Mouse (Mus musculus) myocyte (in vitro differentiated cells): ENCODE results near the gene Zic1. TPM values are rescaled to one million over a fixed set of nuclear protein-coding genes. Genes with fewer than 3 reads are reported as not detected.

Experiments
- H3K27me3 ChIP-seq: one replicate; pipeline ENCODE4 v1.6.1; 2011; ENCODE audit not compliant: control insufficient read depth, insufficient read depth, insufficient read length
- H3K36me3 ChIP-seq: one replicate; pipeline ENCODE4 v1.6.1; 2011; ENCODE audit not compliant: control insufficient read depth, insufficient read depth
- H3K4me2 ChIP-seq: one replicate; pipeline ENCODE4 v1.6.1; 2011; ENCODE audit warnings: low read depth, control low read depth
- H3K4me3 ChIP-seq: one replicate; pipeline ENCODE4 v1.5.1; 2011; ENCODE audit warnings: mild to moderate bottlenecking, control low read depth, moderate library complexity
- H3K79me2 ChIP-seq: one replicate; pipeline ENCODE4 v1.6.1; 2011; ENCODE audit not compliant: control insufficient read depth, insufficient read depth
- H3ac ChIP-seq: one replicate; pipeline ENCODE4 v1.6.1; 2011; ENCODE audit not compliant: control insufficient read depth, insufficient read length
- CEBPB ChIP-seq: IDR thresholded peaks from 2 replicates; pipeline ENCODE4 v1.6.1; 2011; ENCODE audit warnings: mild to moderate bottlenecking, moderate library complexity; ENCODE audit not compliant: poor library complexity, insufficient read depth, severe bottlenecking
- E2F4 ChIP-seq: IDR thresholded peaks from one replicate; pipeline ENCODE4 v1.6.1; 2011; ENCODE audit warnings: mild to moderate bottlenecking, control low read depth, moderate library complexity; ENCODE audit not compliant: insufficient read depth
- MAX ChIP-seq: IDR thresholded peaks from one replicate; pipeline ENCODE4 v1.6.1; 2011; ENCODE audit warnings: low read depth, mild to moderate bottlenecking, control low read depth
- MYOD1 ChIP-seq, 3 experiments: IDR thresholded peaks; one replicate each; pipeline ENCODE4 v1.6.1; 2011; ENCODE audit warnings: control low read depth in 2 of 3, low read depth in 2 of 3, mild to moderate bottlenecking in 2 of 3, moderate library complexity in 1 of 3; ENCODE audit not compliant: insufficient read length in 2 of 3, control insufficient read depth in 1 of 3
- MYOG ChIP-seq, 3 experiments: IDR thresholded peaks; one replicate each; pipeline ENCODE4 v1.6.1; 2011; ENCODE audit warnings: control low read depth in 2 of 3, low read depth in 2 of 3, mild to moderate bottlenecking in 2 of 3; ENCODE audit not compliant: insufficient read length in 2 of 3, control insufficient read depth in 1 of 3, insufficient read depth in 1 of 3
- POLR2A ChIP-seq: IDR thresholded peaks from one replicate; pipeline ENCODE4 v1.6.1; 2011; ENCODE audit warnings: low read depth, mild to moderate bottlenecking, control low read depth, moderate library complexity; ENCODE audit not compliant: insufficient read length
- POLR2AphosphoS2 ChIP-seq: IDR thresholded peaks from one replicate; pipeline ENCODE4 v1.6.1; 2011; ENCODE audit warnings: low read depth, control low read depth; ENCODE audit not compliant: insufficient read length
- REST ChIP-seq: IDR thresholded peaks from one replicate; pipeline ENCODE4 v1.6.1; 2011; ENCODE audit warnings: mild to moderate bottlenecking, control low read depth, moderate library complexity; ENCODE audit not compliant: insufficient read depth, insufficient read length
- SRF ChIP-seq: IDR thresholded peaks from one replicate; pipeline ENCODE4 v1.6.1; 2011; ENCODE audit warnings: low read depth; ENCODE audit not compliant: control insufficient read depth, insufficient read length
- TCF12 ChIP-seq: IDR thresholded peaks from one replicate; pipeline ENCODE4 v1.6.1; 2011; ENCODE audit warnings: mild to moderate bottlenecking, control low read depth; ENCODE audit not compliant: poor library complexity, insufficient read depth, severe bottlenecking
- TCF3 ChIP-seq: IDR thresholded peaks from one replicate; pipeline ENCODE4 v1.6.1; 2011; ENCODE audit warnings: low read depth, control low read depth; ENCODE audit not compliant: insufficient read length
- USF1 ChIP-seq: IDR thresholded peaks from one replicate; pipeline ENCODE4 v1.6.1; 2011; ENCODE audit warnings: low read depth, mild to moderate bottlenecking, control low read depth, moderate library complexity
- polyA plus RNA-seq: library from polyadenylated mRNA; unstranded; fragments of >200 nt; fragmentation: generic; extraction: Trizol; gene quantifications from one replicate; pipeline ENCODE4 v1.2.1, GENCODE M21; 2012; ENCODE audit warnings: missing spikeins

Gene Zic1
- polyA plus RNA-seq, 1 experiment, result 5.4 TPM

DNA sequence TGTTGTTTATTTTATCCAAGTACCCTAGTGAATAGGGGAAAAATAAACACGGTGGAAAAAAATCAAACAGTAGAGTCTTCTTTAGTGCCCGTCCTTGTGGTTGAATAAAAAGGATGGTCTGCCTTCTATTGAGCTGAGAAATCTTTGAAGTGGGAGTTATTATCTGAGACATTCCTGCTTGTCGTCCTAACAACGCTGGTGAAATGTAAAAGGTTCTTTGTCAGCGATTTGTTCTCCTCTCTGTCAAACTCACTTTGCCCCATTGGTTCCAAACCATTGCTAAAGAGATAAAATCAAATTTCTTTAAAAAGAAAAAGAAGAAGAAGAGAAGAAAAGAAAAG is 22.1 kb upstream of the Zic1 start:
- Histone ChIP-seq H3K4me2 (no peak overlapping the region), H3ac (no peak overlapping the region), H3K36me3 (no peaks in the 10 kb centered on the region), H3K79me2 (no peaks in the 10 kb centered on the region), H3K27me3 (no peaks in the 10 kb centered on the region), H3K4me3 (no peak overlapping the region)
- TF ChIP-seq E2F4 (no peak), TCF12 (no peak), POLR2A (no peak), POLR2AphosphoS2 (no peak), TCF3 (no peak), USF1 (no peak), MAX (no peak), SRF (no peak), CEBPB (no peak), MYOG (IDR thresholded peaks at IDR 0.05; ENCODE audit: control insufficient read depth in 1 of 3, insufficient read depth in 1 of 3, insufficient read length in 2 of 3, low read depth in 2 of 3) (no peak), REST (no peak), MYOD1 (IDR thresholded peaks at IDR 0.05; ENCODE audit: control insufficient read depth in 1 of 3, insufficient read length in 2 of 3, low read depth in 2 of 3) (no peak)

DNA sequence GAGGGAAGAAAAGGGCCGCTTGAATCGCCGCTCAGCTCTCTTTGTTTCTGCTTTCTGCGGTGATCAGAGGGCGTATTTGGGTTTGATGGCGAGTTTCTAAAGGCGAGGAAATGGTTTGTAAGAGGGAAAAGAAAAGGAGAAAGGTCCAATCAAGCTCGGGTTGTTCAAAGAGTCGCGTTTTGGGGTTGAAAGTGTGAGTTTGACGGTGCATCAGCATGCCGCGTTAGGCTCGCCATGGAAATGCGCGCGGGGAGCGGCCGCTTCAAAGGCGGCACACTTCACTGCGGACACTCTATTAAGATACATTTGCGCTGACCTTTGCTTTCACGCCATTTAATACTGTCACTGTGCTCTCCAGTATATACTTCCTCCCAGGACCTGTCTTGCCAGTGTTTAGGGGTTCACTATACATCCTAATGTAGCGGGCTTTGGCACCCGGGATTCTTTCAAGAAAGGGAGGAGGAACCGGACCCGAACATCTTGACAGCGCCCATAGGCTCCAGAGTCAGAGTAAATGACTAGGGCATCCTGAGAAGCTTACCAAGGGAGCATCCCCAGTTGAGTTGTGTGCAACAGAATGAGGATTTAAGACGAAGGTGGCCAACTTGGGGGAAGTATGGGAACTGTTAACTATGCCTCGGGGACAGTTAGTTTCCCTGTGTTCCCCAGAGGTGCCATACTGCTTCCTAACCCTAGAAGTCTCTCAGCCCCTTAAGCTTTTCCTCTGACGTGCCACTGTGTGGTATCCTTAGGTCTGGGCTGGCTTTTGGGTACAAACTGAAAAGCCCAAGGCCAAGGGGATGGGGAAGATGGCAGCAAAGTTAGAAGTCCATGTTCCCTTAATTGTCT is 21.5 kb upstream of the Zic1 start:
- no peak overlapping the region for H3K4me3 ChIP-seq
- H3K36me3 ChIP-seq, result no peaks in the 10 kb centered on the region
- H3K4me2 ChIP-seq, result no peak overlapping the region
- H3K27me3 ChIP-seq, result no peaks in the 10 kb centered on the region
- TF ChIP-seq E2F4, result no peak
- no peak for TF ChIP-seq TCF3
- no peak for TF ChIP-seq MAX
- no peak for TF ChIP-seq REST
- no peak for TF ChIP-seq TCF12
- TF ChIP-seq POLR2A, result no peak
- TF ChIP-seq USF1, result no peak
- H3ac ChIP-seq, result no peak overlapping the region
- no peaks in the 10 kb centered on the region for H3K79me2 ChIP-seq

DNA sequence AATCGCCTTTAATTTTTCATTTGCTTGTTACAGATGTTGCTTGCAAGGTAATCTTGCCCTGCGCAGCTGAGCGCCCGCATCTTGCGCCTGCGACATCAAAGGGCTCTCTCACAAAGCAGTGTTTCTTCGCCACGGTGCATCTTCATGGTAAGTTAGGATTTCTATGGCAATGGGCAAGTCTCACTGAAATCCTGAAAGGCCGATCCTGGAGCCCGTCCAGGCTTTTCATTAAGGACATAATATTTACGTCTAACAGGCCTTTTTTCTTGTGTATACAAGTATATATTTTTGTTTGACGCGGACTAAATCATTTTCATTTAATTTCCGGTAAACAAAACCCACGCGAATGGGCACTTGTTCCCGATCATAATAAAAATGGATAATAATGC is 20.9 kb upstream of the Zic1 start:
- TF ChIP-seq POLR2AphosphoS2, result no peak
- TF ChIP-seq SRF, result no peak
- no peak for TF ChIP-seq TCF12
- TF ChIP-seq E2F4, result no peak
- TF ChIP-seq CEBPB, result no peak
- no peak for TF ChIP-seq REST
- no peak for TF ChIP-seq TCF3
- no peak for TF ChIP-seq POLR2A
- TF ChIP-seq MYOG (IDR thresholded peaks at IDR 0.05; ENCODE audit: control insufficient read depth in 1 of 3, insufficient read depth in 1 of 3, insufficient read length in 2 of 3, low read depth in 2 of 3), result no peak
- TF ChIP-seq USF1, result no peak
- TF ChIP-seq MAX, result no peak
- TF ChIP-seq MYOD1 (IDR thresholded peaks at IDR 0.05; ENCODE audit: control insufficient read depth in 1 of 3, insufficient read length in 2 of 3, low read depth in 2 of 3), result no peak
- H3ac ChIP-seq, result no peak overlapping the region
- H3K36me3 ChIP-seq, result no peaks in the 10 kb centered on the region
- H3K4me3 ChIP-seq, result no peak overlapping the region
- no peak overlapping the region for H3K4me2 ChIP-seq
- no peaks in the 10 kb centered on the region for H3K27me3 ChIP-seq
- no peaks in the 10 kb centered on the region for H3K79me2 ChIP-seq

DNA sequence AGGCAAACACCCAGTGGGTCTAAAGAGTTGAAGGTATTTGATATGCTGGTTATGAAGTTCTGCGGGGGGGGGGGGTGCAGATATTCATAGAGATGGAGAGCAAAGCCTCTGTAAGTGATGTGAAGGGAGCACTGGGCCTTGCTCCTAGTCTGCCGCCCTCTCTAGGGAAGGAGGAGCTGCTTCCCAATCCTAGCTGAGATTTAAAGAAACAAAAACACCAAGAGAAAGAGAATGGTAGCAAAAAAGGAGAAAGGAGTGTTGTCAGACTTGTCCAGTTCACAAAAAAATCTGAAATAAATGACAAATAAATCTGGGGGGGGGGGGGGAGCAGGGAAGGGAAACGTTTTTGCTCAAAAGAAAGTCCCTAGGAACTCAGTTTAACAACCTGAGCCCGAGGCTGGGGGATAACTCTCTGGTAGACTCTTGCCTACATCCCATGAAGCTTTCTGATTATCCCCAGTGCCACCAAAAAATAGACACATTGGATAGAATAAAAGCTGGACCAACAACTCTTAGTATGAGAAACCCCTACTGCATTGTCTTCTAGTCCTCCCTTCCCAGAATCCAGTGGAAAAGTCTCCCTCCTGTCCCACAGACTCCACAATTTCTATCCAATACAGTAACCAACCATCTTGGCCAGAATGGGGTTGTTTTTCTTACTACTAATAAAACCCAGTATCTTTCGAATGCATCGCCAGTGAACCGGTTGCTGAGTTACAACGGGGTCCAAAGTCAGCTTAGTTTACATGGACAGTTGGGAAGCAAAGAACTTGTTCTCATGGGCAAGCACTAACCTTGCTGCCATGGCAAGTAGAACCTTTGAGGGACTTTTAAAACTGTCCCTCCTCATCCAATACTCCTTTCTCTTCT is 20.2 kb upstream of the Zic1 start:
- H3ac ChIP-seq, result no peak overlapping the region
- no peaks in the 10 kb centered on the region for H3K27me3 ChIP-seq
- no peaks in the 10 kb centered on the region for H3K36me3 ChIP-seq
- H3K79me2 ChIP-seq, result no peaks in the 10 kb centered on the region
- H3K4me3 ChIP-seq, result no peak overlapping the region
- TF ChIP-seq POLR2A (no peak), MYOD1 (IDR thresholded peaks at IDR 0.05; ENCODE audit: control insufficient read depth in 1 of 3, insufficient read length in 2 of 3, low read depth in 2 of 3) (no peak), TCF12 (no peak)
- no peak overlapping the region for H3K4me2 ChIP-seq
